Mouse (Mus musculus) limb, embryonic 14.5 days (tissue): Measurements from ENCODE around the gene 4930568D16Rik. TPM values are rescaled to one million over a fixed set of nuclear protein-coding genes. Genes with fewer than 3 reads are reported as not detected.

Experiments
- ATAC-seq: fragments of 200-750 bp; cut with Nextera tagmentation; 2 replicates; pipeline ENCODE4 v1.8.0; 2017; ENCODE audit warnings: low read depth, moderate number of reproducible peaks, moderate TSS enrichment; ENCODE audit not compliant: low FRiP score
- DNase-seq: peaks from one replicate; pipeline ENCODE4 v3.0.0-alpha.2; 2015; ENCODE audit warnings: low spot score
- H3K27ac ChIP-seq: fragments of 300-500 bp; sonication (generic); replicated peaks from 2 replicates; pipeline ENCODE4 v1.5.1; 2014; ENCODE audit warnings: low read depth, mild to moderate bottlenecking, low read length, moderate library complexity, mixed read lengths
- H3K27me3 ChIP-seq: fragments of 300-500 bp; sonication (generic); 2 replicates; pipeline ENCODE4 v1.6.1; 2014; ENCODE audit warnings: low read length, mixed read lengths; ENCODE audit not compliant: control insufficient read depth, insufficient read depth
- H3K36me3 ChIP-seq: fragments of 300-500 bp; sonication (generic); 2 replicates; pipeline ENCODE4 v1.6.1; 2014; ENCODE audit warnings: mild to moderate bottlenecking, low read length, moderate library complexity, mixed read lengths; ENCODE audit not compliant: control insufficient read depth, insufficient read depth
- H3K4me1 ChIP-seq: fragments of 300-500 bp; sonication (generic); 2 replicates; pipeline ENCODE4 v1.6.1; 2014; ENCODE audit warnings: antibody characterized with exemption, low read length, mixed read lengths; ENCODE audit not compliant: control insufficient read depth, insufficient read depth
- H3K4me2 ChIP-seq: fragments of 300-500 bp; sonication (generic); replicated peaks from 2 replicates; pipeline ENCODE4 v1.6.1; 2014; ENCODE audit warnings: low read depth, mild to moderate bottlenecking, low read length, moderate library complexity; ENCODE audit not compliant: severe bottlenecking
- H3K4me3 ChIP-seq: fragments of 300-500 bp; sonication (generic); replicated peaks from 2 replicates; pipeline ENCODE4 v1.5.1; 2014; ENCODE audit warnings: low read length
- H3K9ac ChIP-seq: fragments of 300-500 bp; sonication (generic); 2 replicates; pipeline ENCODE4 v1.6.1; 2014; ENCODE audit warnings: mild to moderate bottlenecking, low read depth, low read length, moderate library complexity; ENCODE audit not compliant: severe bottlenecking
- H3K9me3 ChIP-seq: fragments of 300-500 bp; sonication (generic); 2 replicates; pipeline ENCODE4 v1.6.1; 2016; ENCODE audit warnings: low read length; ENCODE audit not compliant: control insufficient read depth
- POLR2A ChIP-seq: fragments of 200-500 bp; IDR thresholded peaks from 2 replicates; pipeline ENCODE4 v1.8.0; 2012; ENCODE audit warnings: inconsistent platforms, mild to moderate bottlenecking, moderate library complexity, borderline replicate concordance; ENCODE audit not compliant: insufficient read depth, insufficient read length; ENCODE audit errors: extremely low read depth
- WGBS: fragments of 180-500 bp; shearing (Covaris S2); extraction: QIAGEN DNeasy Blood & Tissue Kit; methylation state at CpG from one replicate; pipeline ENCODE4 v1.1.7; 2014; 5-methylcytosine and 5-hydroxymethylcytosine counted together
- polyA plus RNA-seq, 2 experiments: library from polyadenylated mRNA; depleted of rRNA in 1 of 2; stranded (reverse) in 1 of 2; unstranded in 1 of 2; fragments of >200 nt; fragmentation: Nextera tagmentation in 1 of 2; extraction: Ambion mirVana in 1 of 2; gene quantifications; 2 replicates each; pipeline versions ENCODE4 v1.2.1 to v1.2.3; 2012 to 2014

The 4930568D16Rik gene
- polyA plus RNA-seq, 2 experiments = not detected

DNA sequence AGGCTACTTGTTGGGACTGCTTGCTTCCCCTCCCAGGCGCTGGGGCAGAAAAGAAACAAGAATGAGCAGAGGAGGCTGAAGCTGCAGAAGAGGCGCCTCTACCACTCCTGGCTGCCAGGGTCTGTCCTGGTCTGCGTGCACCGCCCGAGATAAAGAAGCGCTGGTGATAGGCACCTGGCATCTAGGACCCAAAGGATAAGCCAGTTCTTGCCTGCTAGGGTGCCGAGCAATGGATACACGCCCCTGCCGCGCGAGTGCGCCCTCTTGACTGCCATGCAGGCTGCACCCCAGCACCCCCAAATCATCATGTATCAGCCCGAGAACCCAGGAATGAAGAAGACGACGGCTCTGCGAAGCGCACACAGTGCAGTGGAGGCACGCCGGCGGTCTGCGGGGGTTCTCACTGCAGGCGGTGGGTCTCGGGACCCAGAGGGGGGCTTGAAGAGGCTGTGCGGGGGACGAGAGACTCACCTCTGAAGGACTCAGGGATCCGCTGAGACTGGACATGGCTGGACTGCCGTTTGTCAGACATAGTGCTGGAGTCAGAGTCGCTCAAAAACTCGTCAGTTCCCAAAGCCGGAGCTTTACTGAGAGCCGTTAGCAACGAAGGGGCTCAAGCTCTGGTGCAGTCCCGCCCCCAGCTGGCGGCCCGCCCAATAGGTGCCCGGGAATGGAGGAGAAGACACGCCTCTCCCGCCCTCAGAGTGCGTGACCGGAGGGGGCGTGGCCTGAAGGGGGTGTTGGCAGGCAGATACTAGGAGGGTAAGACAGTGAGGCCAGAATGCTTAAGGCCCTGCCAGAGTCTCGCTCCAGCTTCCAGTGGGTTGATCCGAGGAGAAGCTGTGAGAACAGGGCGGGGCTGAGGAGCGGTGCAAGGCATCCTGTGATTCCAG is 30.9 kb downstream of the 4930568D16Rik start, which contains the start of gene Stom:
Gene Stom, minus strand, starts transcription at position 589 of the 893 bp plus-strand sequence.
- Histone ChIP-seq H3K36me3 (no peaks in the 10 kb centered on the region), H3K4me3 (peak within 1 kb of the TSS; percentile 66), H3K4me1 (peaks cover 14% of the 10 kb centered on the region), H3K27me3 (no peaks in the 10 kb centered on the region), H3K27ac (peak within 1 kb of the TSS; percentile 76), H3K9me3 (no peaks in the 10 kb centered on the region), H3K4me2 (peak within 1 kb of the TSS; percentile 99), H3K9ac (peak within 1 kb of the TSS; percentile 71)
- DNase-seq (peak; percentile 98), ATAC-seq (peak; percentile 99)
- 0% methylated on average over 45 of the region's 45 CpGs for WGBS
- no peak for TF ChIP-seq POLR2A

GRCm38 (mm10) chr2:35335620-35336019 is 31.9 kb downstream of the 4930568D16Rik start:
- H3K4me2 ChIP-seq = peak overlapping the region; percentile 99
- TF ChIP-seq POLR2A = no peak
- peaks cover 18% of the 10 kb centered on the region for H3K4me1 ChIP-seq
- ATAC-seq (no peak), DNase-seq (no peak)
- no peaks in the 10 kb centered on the region for H3K36me3 ChIP-seq
- no peaks in the 10 kb centered on the region for H3K9me3 ChIP-seq
- peak overlapping the region; percentile 71 for H3K9ac ChIP-seq
- H3K27ac ChIP-seq = no peak overlapping the region
- peak overlapping the region; percentile 66 for H3K4me3 ChIP-seq
- H3K27me3 ChIP-seq = no peaks in the 10 kb centered on the region
- WGBS = 9% methylated on average over 7 of the region's 7 CpGs

- no peak for TF ChIP-seq POLR2A
- Histone ChIP-seq H3K9me3 (no peaks in the 10 kb centered on the region), H3K9ac (no peak overlapping the region), H3K4me2 (no peak overlapping the region), H3K36me3 (no peaks in the 10 kb centered on the region), H3K27ac (no peak overlapping the region), H3K4me1 (peaks cover 18% of the 10 kb centered on the region), H3K27me3 (no peaks in the 10 kb centered on the region), H3K4me3 (no peak overlapping the region)
- DNase-seq = no peak
- no peak for ATAC-seq
Measured at GRCm38 (mm10) chr2:35333670-35334069, 33.9 kb downstream of the 4930568D16Rik start.

- peaks cover 12% of the 10 kb centered on the region for H3K4me1 ChIP-seq
- no peaks in the 10 kb centered on the region for H3K9me3 ChIP-seq
- H3K36me3 ChIP-seq = no peaks in the 10 kb centered on the region
- no peak for ATAC-seq
- H3K27me3 ChIP-seq = no peaks in the 10 kb centered on the region
- TF ChIP-seq POLR2A = no peak
- no peak for DNase-seq
- H3K27ac ChIP-seq = no peak overlapping the region
- H3K4me2 ChIP-seq = no peak overlapping the region
- H3K9ac ChIP-seq = no peak overlapping the region
- H3K4me3 ChIP-seq = no peak overlapping the region
- WGBS = 27% methylated on average over 2 of the region's 2 CpGs
Measured at GRCm38 (mm10) chr2:35331205-35331604, 36.3 kb downstream of the 4930568D16Rik start.

- H3K27ac ChIP-seq = no peak overlapping the region
- DNase-seq (no peak), ATAC-seq (no peak)
- no peak for TF ChIP-seq POLR2A
- H3K9me3 ChIP-seq = no peaks in the 10 kb centered on the region
- H3K9ac ChIP-seq = no peak overlapping the region
- no peaks in the 10 kb centered on the region for H3K36me3 ChIP-seq
- no peak overlapping the region for H3K4me3 ChIP-seq
- H3K4me2 ChIP-seq = no peak overlapping the region
- WGBS = 85% methylated on average over 2 of the region's 2 CpGs
- no peaks in the 10 kb centered on the region for H3K27me3 ChIP-seq
- 0 out of 2 replicates have a peak, but pooled peaks cover 3% of the 10 kb centered on the region for H3K4me1 ChIP-seq
Measured at GRCm38 (mm10) chr2:35329061-35329460, 38.5 kb downstream of the 4930568D16Rik start.
